Mouse (Mus musculus) megakaryocyte, embryonic 14.5 days (primary cell): Measurements from ENCODE around the gene Asb5.

Experiments used
- FLI1 ChIP-seq: IDR thresholded peaks from 2 replicates; pipeline ENCODE4 v1.6.1; 2012; ENCODE audit warnings: low read length, inconsistent platforms, mixed read lengths
- GATA1 ChIP-seq: IDR thresholded peaks from 3 replicates; pipeline ENCODE4 v1.6.1; 2012; ENCODE audit warnings: mixed read lengths, low read length, inconsistent platforms, borderline replicate concordance

DNA sequence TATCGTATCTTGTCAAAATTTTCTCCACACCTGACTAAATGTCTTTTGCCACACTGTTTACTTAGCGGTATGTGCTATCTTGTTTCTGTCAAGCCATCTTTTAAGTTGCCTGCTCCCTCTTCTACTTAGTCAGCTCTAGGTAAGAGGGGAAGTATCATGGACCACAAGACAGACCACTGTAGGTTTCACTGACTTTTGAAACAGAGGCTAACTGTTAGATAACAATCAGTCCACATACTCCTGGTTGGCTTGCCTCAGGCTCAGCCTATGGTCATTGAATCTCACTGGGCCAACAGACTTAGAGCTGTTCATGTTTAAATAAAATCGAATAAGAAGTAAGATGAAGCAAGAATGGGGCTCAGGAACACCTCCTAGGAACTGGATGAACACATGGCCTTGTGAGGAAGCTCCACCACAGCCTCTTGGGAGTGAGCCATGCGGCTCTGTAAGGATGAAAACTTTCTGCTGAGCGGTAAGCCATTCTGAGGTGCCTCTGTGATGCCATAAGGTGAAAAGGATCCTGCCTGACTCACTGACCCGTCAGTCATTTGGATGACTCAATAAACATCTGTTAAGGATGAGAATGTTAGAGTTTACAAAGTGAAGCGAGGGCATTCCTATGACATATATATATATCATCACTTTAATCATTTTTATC, 36.4 kb downstream of the Asb5 start:
- TF ChIP-seq GATA1 (no peak), FLI1 (no peak)
